Mouse (Mus musculus): ENCODE data around the gene Gm20830. TPM values are rescaled to one million over a fixed set of nuclear protein-coding genes. Genes with fewer than 3 reads are reported as not detected.
"Not testable (repeated sequence)": the region's sequence is repeated elsewhere in the genome, so short reads cannot be mapped to it uniquely, and the experiment has no call there.

The Gm20830 gene
- polyA plus RNA-seq (2014; fragmentation: Nextera tagmentation; extraction: Ambion mirVana) = not detected in 2 replicates

DNA sequence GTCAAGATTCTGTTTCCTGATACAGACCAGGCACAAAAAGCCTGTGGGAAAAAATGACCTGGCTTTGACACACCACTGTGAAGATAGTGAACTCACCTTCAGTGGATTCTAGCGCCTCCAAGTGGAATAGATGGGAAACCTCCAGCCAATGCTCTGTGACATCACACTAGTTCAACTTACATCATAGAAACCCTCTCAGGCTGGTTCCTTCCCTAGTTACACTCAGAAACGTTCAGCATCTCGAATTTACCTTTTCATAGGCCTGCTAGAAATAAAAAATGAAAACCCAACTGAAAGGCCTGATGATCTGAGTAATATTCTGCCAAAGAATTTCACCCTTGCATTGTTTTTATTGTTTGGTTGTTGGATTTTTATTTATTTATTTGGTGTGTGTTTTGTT is at the start of gene Gm20830:
TSS of gene Gm20830 (minus strand) at position 101 of the 400 bp plus-strand sequence.
- 26% methylated on average over 2 of the region's 3 CpGs for WGBS
- not testable (repeated sequence) for H3K27me3 ChIP-seq (ENCODE audit: control insufficient read depth, insufficient read depth, low read length); H3K4me1 ChIP-seq (ENCODE audit: control insufficient read depth in 2 of 2, insufficient read depth in 2 of 2, low read length in 2 of 2); H3K36me3 ChIP-seq (ENCODE audit: control insufficient read depth, insufficient read depth, low read length); H3K27ac ChIP-seq (replicated peaks in 1 of 2; ENCODE audit: control insufficient read depth in 1 of 2, insufficient read depth in 1 of 2, low read depth in 2 of 2, low read length in 2 of 2); ATAC-seq (ENCODE audit: insufficient number of reproducible peaks, insufficient read depth, low FRiP score, low read depth); H3K4me2 ChIP-seq (ENCODE audit: low read length); H3K9me3 ChIP-seq (ENCODE audit: control insufficient read depth, low read length); H3K4me3 ChIP-seq (ENCODE audit: control insufficient read depth in 1 of 2, insufficient read depth in 1 of 2, low read depth in 1 of 2, low read length in 2 of 2); H3K9ac ChIP-seq (ENCODE audit: low read length)

Other genes with a start within 250 kb of the Gm20830 start
- not detected in 2 replicates for gene Gm21719, start 235.4 kb downstream of the Gm20830 start, polyA plus RNA-seq (2014; fragmentation: Nextera tagmentation; extraction: Ambion mirVana)